Mouse (Mus musculus): ENCODE measurements around the gene Scyl1. TPM values are rescaled to one million over a fixed set of nuclear protein-coding genes. Genes with fewer than 3 reads are reported as not detected.

The Scyl1 gene
- total and polyA plus RNA-seq, 3 experiments: 36.0 to 64.1 TPM; not detected in 1

GRCm38 (mm10) chr19:5727701-5728100 is 43.5 kb downstream of the Scyl1 start:
- peaks cover 0 to 29% of the 10 kb centered on the region in 2 experiments; a peak in 2 of 4 replicates for H3K36me3 ChIP-seq (ENCODE audit: control insufficient read depth in 1 of 2, insufficient read depth in 2 of 2, low read length in 2 of 2)
- peak overlapping the region; percentile 95 for H3K27ac ChIP-seq (ENCODE audit: control insufficient read depth, low read depth, low read length)
- TF ChIP-seq MYC (IDR thresholded peaks at IDR 0.05; ENCODE audit: low read depth, low read length): no peak
- TF ChIP-seq POLR2AphosphoS2 (IDR thresholded peaks at IDR 0.05; ENCODE audit: low read length): no peak
- peak; percentile 52; the same call in 1 of the 2 replicates for TF ChIP-seq TBP (IDR thresholded peaks at IDR 0.05; ENCODE audit: low read depth, low read length)
- TF ChIP-seq RCOR1 (IDR thresholded peaks at IDR 0.05; ENCODE audit: low read depth, low read length): no peak
- TF ChIP-seq SMC3 (IDR thresholded peaks at IDR 0.05; ENCODE audit: low read depth, low read length): peak; percentile 89
- TF ChIP-seq SIN3A (IDR thresholded peaks at IDR 0.05; ENCODE audit: low read length): peak; percentile 88
- TF ChIP-seq ZKSCAN1 (IDR thresholded peaks at IDR 0.05; ENCODE audit: low read depth, low read length): no peak
- TF ChIP-seq GABPA (IDR thresholded peaks at IDR 0.05; ENCODE audit: low read depth, low read length): no peak
- TF ChIP-seq ZMIZ1 (IDR thresholded peaks at IDR 0.05; ENCODE audit: low read depth, low read length): no peak
- peak; percentile 59 for TF ChIP-seq ZC3H11A (IDR thresholded peaks at IDR 0.05; ENCODE audit: low read depth, low read length)
- peak; percentile 73 for TF ChIP-seq MXI1 (IDR thresholded peaks at IDR 0.05; ENCODE audit: low read depth, low read length)
- 0 out of 2 replicates have a peak, but pooled peaks have one; percentile 9 for TF ChIP-seq TCF12 (IDR thresholded peaks at IDR 0.05; ENCODE audit: low read depth, low read length)
- no peak for TF ChIP-seq E2F4 (IDR thresholded peaks at IDR 0.05; ENCODE audit: borderline replicate concordance, low read depth, low read length)
- peak; percentile 65 for TF ChIP-seq HCFC1 (IDR thresholded peaks at IDR 0.05; ENCODE audit: low read depth, low read length)
- TF ChIP-seq MAZ (IDR thresholded peaks at IDR 0.05; ENCODE audit: low read depth, low read length): peak; percentile 19; the same call in 1 of the 2 replicates
- no peak for TF ChIP-seq TAL1 (IDR thresholded peaks at IDR 0.05; ENCODE audit: low read length)
- TF ChIP-seq BHLHE40 (IDR thresholded peaks at IDR 0.05; ENCODE audit: borderline replicate concordance, low read depth, low read length): no peak
- TF ChIP-seq CTCF (IDR thresholded peaks at IDR 0.05 in 2 of 3, conservative IDR thresholded peaks at IDR 0.05 in 1 of 3; ENCODE audit: control insufficient read depth in 1 of 3, insufficient read depth in 1 of 3, low read depth in 2 of 3, low read length in 3 of 3, poor library complexity in 1 of 3, severe bottlenecking in 1 of 3): peak; percentile 92 to 96 (median 93)
- TF ChIP-seq ELF1 (IDR thresholded peaks at IDR 0.05; ENCODE audit: low read depth, low read length): peak; percentile 31; the same call in 1 of the 2 replicates
- TF ChIP-seq USF1 (IDR thresholded peaks at IDR 0.05; ENCODE audit: low read depth, low read length): no peak
- TF ChIP-seq ETS1 (IDR thresholded peaks at IDR 0.05; ENCODE audit: low read depth, low read length): no peak
- TF ChIP-seq EP300 (IDR thresholded peaks at IDR 0.05; ENCODE audit: low read depth in 1 of 2, low read length in 2 of 2): no peak
- peak; percentile 76 for TF ChIP-seq RAD21 (IDR thresholded peaks at IDR 0.05; ENCODE audit: low read depth, low read length)
- TF ChIP-seq MYB (IDR thresholded peaks at IDR 0.05; ENCODE audit: low read depth, low read length): no peak
- peak; percentile 88 for DNase-seq (ENCODE audit: low read depth, low spot score)
- no peaks in the 10 kb centered on the region for H3K9me3 ChIP-seq (replicated peaks; ENCODE audit: insufficient read depth, low read length)
- H3K79me2 ChIP-seq (ENCODE audit: control insufficient read depth, insufficient read depth, low read length, poor library complexity): peaks cover 56% of the 10 kb centered on the region
- peaks cover 3 to 46% of the 10 kb centered on the region in 2 experiments; a peak in 3 of 4 replicates for H3K4me1 ChIP-seq (ENCODE audit: control insufficient read depth in 1 of 2, insufficient read depth in 2 of 2, low read length in 2 of 2)
- H3K27me3 ChIP-seq (ENCODE audit: control insufficient read depth in 1 of 2, insufficient read depth in 2 of 2, low read length in 2 of 2): no peaks in the 10 kb centered on the region
- H3K9ac ChIP-seq (ENCODE audit: control insufficient read depth, low read depth, low read length, poor library complexity, severe bottlenecking): peak overlapping the region; percentile 85
- H3K4me3 ChIP-seq (ENCODE audit: control insufficient read depth in 1 of 2, insufficient read depth in 1 of 2, low read depth in 2 of 2, low read length in 2 of 2): peak overlapping the region; percentile 51 to 68
